Mouse (Mus musculus) heart, embryonic 12.5 days (tissue): ENCODE results near the gene Camkmt. TPM values are rescaled to one million over a fixed set of nuclear protein-coding genes. Genes with fewer than 3 reads are reported as not detected.

Experiments used
- ATAC-seq: fragments of 200-750 bp; cut with Nextera tagmentation; 2 replicates; pipeline ENCODE4 v1.8.0; 2017; ENCODE audit warnings: moderate TSS enrichment, moderate library complexity; ENCODE audit not compliant: insufficient number of reproducible peaks, low FRiP score
- H3K27ac ChIP-seq: fragments of 300-500 bp; sonication (generic); 2 replicates; pipeline ENCODE4 v1.5.1; 2016; ENCODE audit warnings: mild to moderate bottlenecking, moderate library complexity; ENCODE audit not compliant: poor library complexity, severe bottlenecking
- H3K27me3 ChIP-seq: fragments of 300-500 bp; sonication (generic); replicated peaks from 2 replicates; pipeline ENCODE4 v1.6.1; 2016; ENCODE audit warnings: mild to moderate bottlenecking, moderate library complexity
- H3K36me3 ChIP-seq: fragments of 300-500 bp; sonication (generic); 2 replicates; pipeline ENCODE4 v1.6.1; 2016; ENCODE audit warnings: mild to moderate bottlenecking, moderate library complexity
- H3K4me1 ChIP-seq: fragments of 300-500 bp; sonication (generic); replicated peaks from 2 replicates; pipeline ENCODE4 v1.6.1; 2016; ENCODE audit warnings: mild to moderate bottlenecking
- H3K4me2 ChIP-seq: fragments of 300-500 bp; sonication (generic); 2 replicates; pipeline ENCODE4 v1.6.1; 2016; ENCODE audit warnings: mild to moderate bottlenecking, moderate library complexity
- H3K4me3 ChIP-seq: fragments of 300-500 bp; sonication (generic); 2 replicates; pipeline ENCODE4 v1.5.1; 2016; ENCODE audit warnings: mild to moderate bottlenecking
- H3K9ac ChIP-seq: fragments of 300-500 bp; sonication (generic); 2 replicates; pipeline ENCODE4 v1.6.1; 2016; ENCODE audit warnings: mild to moderate bottlenecking, moderate library complexity
- H3K9me3 ChIP-seq: fragments of 300-500 bp; sonication (generic); replicated peaks from 2 replicates; pipeline ENCODE4 v1.6.1; 2016; ENCODE audit warnings: mild to moderate bottlenecking, moderate library complexity
- WGBS: fragments of 180-500 bp; shearing (Covaris S2); methylation state at CpG from one replicate; pipeline ENCODE4 v1.1.7; 2016; 5-methylcytosine and 5-hydroxymethylcytosine counted together
- polyA plus RNA-seq: library from polyadenylated mRNA; unstranded; fragments of >200 nt; fragmentation: Nextera tagmentation; extraction: Ambion mirVana; gene quantifications from 2 replicates; pipeline ENCODE4 v1.2.1, GENCODE M21; 2016

Gene Camkmt
- polyA plus RNA-seq, 1 experiment from 2014 or later = 6.6 TPM

- Histone ChIP-seq H3K4me3 (no peak overlapping the region), H3K27me3 (no peaks in the 10 kb centered on the region), H3K4me1 (no peaks in the 10 kb centered on the region), H3K9me3 (no peaks in the 10 kb centered on the region), H3K27ac (no peak overlapping the region), H3K36me3 (no peaks in the 10 kb centered on the region), H3K9ac (no peak overlapping the region), H3K4me2 (no peak overlapping the region)
- no peak for ATAC-seq
- 87% methylated on average over 5 of the region's 5 CpGs for WGBS
These were observed 252.1 kb downstream of the Camkmt start for GRCm38 (mm10) chr17:85342471-85342870.

DNA sequence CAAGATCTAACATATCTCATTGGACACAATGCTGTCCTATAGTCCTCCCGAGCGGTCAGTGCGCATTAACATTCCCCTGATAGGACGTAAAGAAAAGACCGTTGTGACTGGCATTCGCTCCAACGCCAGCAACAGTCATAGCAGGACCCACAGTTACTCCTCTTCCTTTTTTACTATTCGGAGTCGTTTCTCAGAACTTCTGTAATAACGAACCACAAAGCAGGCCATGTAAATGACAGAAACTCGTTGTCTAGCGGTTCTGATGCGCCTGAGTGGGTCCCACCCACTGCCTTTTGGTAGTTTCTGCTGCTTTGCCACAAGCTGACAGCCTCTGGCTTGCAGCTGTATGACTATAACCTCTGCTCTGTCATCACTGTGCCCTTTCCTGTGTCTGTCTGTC lies 253.1 kb downstream of the Camkmt start:
- H3K27me3 ChIP-seq = no peaks in the 10 kb centered on the region
- H3K9ac ChIP-seq = no peak overlapping the region
- no peak for ATAC-seq
- no peaks in the 10 kb centered on the region for H3K9me3 ChIP-seq
- WGBS = 80% methylated on average over 13 of the region's 13 CpGs
- no peak overlapping the region for H3K4me3 ChIP-seq
- H3K4me1 ChIP-seq = no peaks in the 10 kb centered on the region
- H3K4me2 ChIP-seq = no peak overlapping the region
- H3K27ac ChIP-seq = no peak overlapping the region
- no peaks in the 10 kb centered on the region for H3K36me3 ChIP-seq

GRCm38 (mm10) chr17:85346701-85347100 lies 256.3 kb downstream of the Camkmt start:
- ATAC-seq = no peak
- Histone ChIP-seq H3K27me3 (no peaks in the 10 kb centered on the region), H3K4me1 (no peaks in the 10 kb centered on the region), H3K4me3 (no peak overlapping the region), H3K9me3 (no peaks in the 10 kb centered on the region), H3K36me3 (no peaks in the 10 kb centered on the region), H3K9ac (no peak overlapping the region), H3K27ac (no peak overlapping the region), H3K4me2 (no peak overlapping the region)
- 80% methylated on average over 6 of the region's 6 CpGs for WGBS

DNA sequence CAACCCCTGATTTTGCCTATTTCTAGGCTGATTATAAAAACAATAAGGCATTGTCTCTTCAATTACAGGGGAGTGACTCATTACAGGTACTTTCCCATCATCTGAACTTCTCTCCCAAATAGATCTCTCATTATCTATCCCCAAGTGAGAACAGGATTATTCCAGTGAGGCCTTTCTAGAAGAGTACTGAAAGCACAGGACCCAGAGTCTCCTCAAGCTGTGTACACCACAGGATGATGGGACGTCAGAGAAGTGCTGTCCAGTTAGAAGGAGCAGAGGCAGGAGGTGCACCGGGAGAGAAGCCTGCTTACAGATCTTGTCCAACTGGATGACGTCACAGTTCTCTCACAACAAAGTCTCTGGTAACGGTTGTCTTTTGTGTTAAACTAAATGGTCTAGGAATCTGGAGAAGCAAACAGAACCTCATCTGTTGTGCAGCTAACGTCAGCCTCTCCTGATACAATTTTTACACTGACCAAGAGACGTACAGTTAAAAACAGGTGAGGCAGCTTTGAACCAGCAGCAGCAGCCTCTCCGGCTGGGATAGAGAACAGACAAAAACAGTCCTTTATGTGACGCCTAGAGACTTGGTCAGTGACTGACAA lies 259.1 kb downstream of the Camkmt start:
- no peaks in the 10 kb centered on the region for H3K4me1 ChIP-seq
- 0 out of 2 replicates have a peak, but pooled peaks cover 2% of the 10 kb centered on the region for H3K9me3 ChIP-seq
- H3K4me2 ChIP-seq = no peak overlapping the region
- WGBS = 72% methylated on average over 8 of the region's 8 CpGs
- no peak for ATAC-seq
- H3K4me3 ChIP-seq = no peak overlapping the region
- no peaks in the 10 kb centered on the region for H3K36me3 ChIP-seq
- no peak overlapping the region for H3K27ac ChIP-seq
- H3K27me3 ChIP-seq = no peaks in the 10 kb centered on the region
- H3K9ac ChIP-seq = no peak overlapping the region

DNA sequence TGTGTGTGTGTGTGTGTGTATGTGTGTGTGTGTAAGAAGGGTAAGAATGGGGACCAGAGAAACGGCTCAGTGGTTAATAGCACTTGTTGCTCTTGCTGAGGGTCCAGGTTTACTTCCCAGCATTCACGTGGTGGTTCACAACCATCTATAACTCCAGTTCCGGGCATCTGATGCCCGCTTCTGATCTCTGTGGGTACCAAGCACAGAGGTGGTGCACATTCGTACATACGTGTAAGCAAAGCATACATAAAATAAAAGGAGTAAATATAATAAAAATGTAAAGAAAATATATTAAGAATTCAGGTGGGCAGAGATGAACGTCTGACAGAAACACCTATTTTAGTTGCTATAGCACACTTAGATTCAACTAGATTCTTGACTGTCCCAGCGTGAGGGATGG lies 260.9 kb downstream of the Camkmt start:
- H3K4me2 ChIP-seq = no peak overlapping the region
- WGBS = 87% methylated on average over 8 of the region's 8 CpGs
- H3K9me3 ChIP-seq = 0 out of 2 replicates have a peak, but pooled peaks cover 2% of the 10 kb centered on the region
- no peak overlapping the region for H3K4me3 ChIP-seq
- no peak overlapping the region for H3K27ac ChIP-seq
- H3K27me3 ChIP-seq = no peaks in the 10 kb centered on the region
- no peaks in the 10 kb centered on the region for H3K4me1 ChIP-seq
- H3K36me3 ChIP-seq = no peaks in the 10 kb centered on the region
- ATAC-seq = no peak
- H3K9ac ChIP-seq = no peak overlapping the region

DNA sequence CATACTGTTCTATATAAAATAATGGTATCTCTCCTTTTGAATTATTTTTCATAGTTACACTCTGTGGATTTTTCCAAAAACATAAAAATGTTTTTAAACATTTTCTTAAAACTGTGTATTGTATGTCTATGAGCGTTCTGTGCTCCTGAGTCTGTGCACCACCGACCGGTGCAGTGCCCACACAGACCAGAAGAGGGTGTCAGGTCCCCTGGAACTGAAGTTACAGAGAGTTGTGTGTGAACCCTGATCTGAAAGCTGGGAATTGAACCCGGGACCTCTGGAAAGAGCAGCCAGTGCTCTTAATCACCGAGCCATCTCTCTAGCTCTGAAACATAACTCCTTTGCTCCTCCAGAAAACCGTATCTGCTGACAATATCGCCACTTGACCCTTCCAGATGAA lies 262.4 kb downstream of the Camkmt start:
- H3K9ac ChIP-seq = no peak overlapping the region
- ATAC-seq = no peak
- H3K4me2 ChIP-seq = no peak overlapping the region
- H3K27me3 ChIP-seq = no peaks in the 10 kb centered on the region
- 0 out of 2 replicates have a peak, but pooled peaks cover 2% of the 10 kb centered on the region for H3K9me3 ChIP-seq
- 75% methylated on average over 7 of the region's 7 CpGs for WGBS
- H3K4me3 ChIP-seq = no peak overlapping the region
- H3K36me3 ChIP-seq = no peaks in the 10 kb centered on the region
- H3K4me1 ChIP-seq = no peaks in the 10 kb centered on the region
- H3K27ac ChIP-seq = no peak overlapping the region

DNA sequence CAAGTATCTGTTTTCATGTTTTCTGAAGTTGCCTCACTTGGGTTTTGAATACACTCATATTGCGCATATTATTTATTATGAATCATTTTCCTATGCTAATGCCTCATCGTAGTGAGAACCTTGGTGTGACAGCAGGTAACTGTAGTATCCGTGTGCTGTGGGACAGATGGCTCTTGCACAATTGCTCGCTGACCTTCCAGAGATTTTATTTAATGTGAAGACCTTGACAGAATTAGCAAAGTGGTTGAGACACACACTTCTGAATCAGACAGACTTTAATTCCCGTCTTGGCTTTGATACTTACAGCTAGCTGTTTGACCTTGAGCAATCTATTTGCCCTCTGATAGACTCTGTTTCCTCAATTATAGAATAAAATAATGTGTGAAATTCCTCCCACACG lies 262.8 kb downstream of the Camkmt start:
- no peaks in the 10 kb centered on the region for H3K4me1 ChIP-seq
- no peak overlapping the region for H3K4me2 ChIP-seq
- H3K9ac ChIP-seq = no peak overlapping the region
- H3K27me3 ChIP-seq = no peaks in the 10 kb centered on the region
- no peaks in the 10 kb centered on the region for H3K36me3 ChIP-seq
- no peak overlapping the region for H3K27ac ChIP-seq
- 0 out of 2 replicates have a peak, but pooled peaks cover 2% of the 10 kb centered on the region for H3K9me3 ChIP-seq
- 82% methylated on average over 6 of the region's 6 CpGs for WGBS
- ATAC-seq = no peak
- H3K4me3 ChIP-seq = no peak overlapping the region

GRCm38 (mm10) chr17:85353636-85354035 lies 263.3 kb downstream of the Camkmt start:
- H3K9me3 ChIP-seq = 0 out of 2 replicates have a peak, but pooled peaks cover 2% of the 10 kb centered on the region
- no peak overlapping the region for H3K27ac ChIP-seq
- no peaks in the 10 kb centered on the region for H3K27me3 ChIP-seq
- no peaks in the 10 kb centered on the region for H3K4me1 ChIP-seq
- WGBS = 77% methylated on average over 10 of the region's 10 CpGs
- H3K36me3 ChIP-seq = no peaks in the 10 kb centered on the region
- no peak overlapping the region for H3K9ac ChIP-seq
- H3K4me3 ChIP-seq = no peak overlapping the region
- ATAC-seq = no peak
- H3K4me2 ChIP-seq = no peak overlapping the region

DNA sequence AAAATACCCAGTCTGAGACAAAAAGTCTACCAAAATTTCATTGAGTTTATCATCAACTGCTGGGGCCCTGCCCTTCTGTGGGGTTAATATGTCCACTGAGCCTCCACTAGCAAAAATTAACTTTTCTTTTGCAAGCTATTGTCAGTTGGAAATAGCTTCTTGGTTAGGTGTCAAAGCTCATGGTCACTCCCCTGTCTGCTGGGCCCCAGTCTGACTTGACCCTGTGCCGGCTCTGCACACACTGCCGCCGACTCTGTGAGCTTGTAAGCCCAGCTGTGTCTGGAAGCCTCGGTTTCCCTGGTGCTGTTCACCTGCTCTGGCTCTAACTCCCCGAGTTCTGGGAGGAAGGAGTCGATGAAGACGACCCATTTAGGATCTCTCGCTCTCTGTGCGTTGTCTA lies 265.0 kb downstream of the Camkmt start:
- 86% methylated on average over 9 of the region's 9 CpGs for WGBS
- Histone ChIP-seq H3K4me3 (no peak overlapping the region), H3K27me3 (no peaks in the 10 kb centered on the region), H3K9ac (no peak overlapping the region), H3K9me3 (peaks cover 11% of the 10 kb centered on the region), H3K36me3 (no peaks in the 10 kb centered on the region), H3K4me1 (no peaks in the 10 kb centered on the region), H3K4me2 (no peak overlapping the region), H3K27ac (no peak overlapping the region)
- no peak for ATAC-seq

- H3K4me1 ChIP-seq = no peaks in the 10 kb centered on the region
- H3K27ac ChIP-seq = no peak overlapping the region
- peaks cover 9% of the 10 kb centered on the region for H3K9me3 ChIP-seq
- ATAC-seq = no peak
- H3K27me3 ChIP-seq = no peaks in the 10 kb centered on the region
- no peak overlapping the region for H3K4me3 ChIP-seq
- H3K4me2 ChIP-seq = no peak overlapping the region
- no peak overlapping the region for H3K9ac ChIP-seq
- no peaks in the 10 kb centered on the region for H3K36me3 ChIP-seq
- 76% methylated on average over 7 of the region's 7 CpGs for WGBS
These were observed 270.7 kb downstream of the Camkmt start for GRCm38 (mm10) chr17:85361006-85361405.

GRCm38 (mm10) chr17:85367319-85367718 lies 277.0 kb downstream of the Camkmt start:
- no peaks in the 10 kb centered on the region for H3K36me3 ChIP-seq
- no peak for ATAC-seq
- WGBS = 84% methylated on average over 5 of the region's 5 CpGs
- H3K4me3 ChIP-seq = no peak overlapping the region
- peaks cover 2% of the 10 kb centered on the region; the same call in 1 of the 2 replicates for H3K9me3 ChIP-seq
- H3K4me2 ChIP-seq = no peak overlapping the region
- H3K27ac ChIP-seq = no peak overlapping the region
- H3K4me1 ChIP-seq = no peaks in the 10 kb centered on the region
- no peak overlapping the region for H3K9ac ChIP-seq
- H3K27me3 ChIP-seq = peaks cover 7% of the 10 kb centered on the region

- Histone ChIP-seq H3K36me3 (no peaks in the 10 kb centered on the region), H3K9ac (no peak overlapping the region), H3K4me3 (no peak overlapping the region), H3K27ac (no peak overlapping the region), H3K4me2 (no peak overlapping the region), H3K4me1 (0 out of 2 replicates have a peak, but pooled peaks cover 1% of the 10 kb centered on the region), H3K9me3 (peaks cover 2% of the 10 kb centered on the region; the same call in 1 of the 2 replicates), H3K27me3 (peaks cover 7% of the 10 kb centered on the region)
- ATAC-seq = no peak
- whole genome bisulfite sequencing = 61% methylated on average over 8 of the region's 8 CpGs
These were observed 278.4 kb downstream of the Camkmt start for GRCm38 (mm10) chr17:85368776-85369175.
